ENCODE assay signal across 12 mouse cellular contexts in the genomic region with DNA sequence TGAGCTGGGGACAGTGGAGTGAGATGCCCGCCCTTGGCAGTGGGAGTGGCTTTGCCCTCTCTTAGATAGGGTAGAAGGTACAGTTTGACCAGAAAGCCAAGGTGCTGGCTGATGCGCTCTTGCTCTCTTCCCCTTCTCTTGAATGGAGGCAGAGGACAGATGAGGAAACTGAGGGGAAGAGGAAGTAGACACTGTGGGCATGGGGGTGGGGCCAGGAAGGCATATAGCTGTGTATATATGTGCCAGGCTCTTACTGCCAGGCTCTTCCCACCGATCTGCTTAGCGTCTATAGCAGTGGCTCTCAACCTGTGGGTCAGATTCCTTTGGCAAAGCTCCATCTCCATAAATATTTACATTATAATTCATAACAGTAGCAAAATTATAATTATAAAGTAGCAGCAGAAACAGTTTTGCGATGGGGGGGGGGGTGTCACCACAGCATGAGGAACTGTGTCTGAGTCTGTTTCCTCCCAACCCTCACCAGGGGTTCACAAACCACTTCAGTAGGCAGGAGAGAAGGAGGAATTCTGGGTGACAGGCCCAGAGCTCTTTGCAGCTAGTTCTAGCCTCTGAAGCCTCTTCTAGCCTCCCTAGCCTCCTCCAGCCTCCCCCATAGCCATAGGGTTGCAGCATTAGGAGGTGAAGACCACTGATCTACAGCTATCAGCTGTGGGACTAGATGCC. TPM values are rescaled to one million over a fixed set of nuclear protein-coding genes. Genes with fewer than 3 reads are reported as not detected.
A peak's percentile ranks its signal among the peaks of the same experiment; 100 is the strongest.
DNase-seq lines count a peak whose midpoint lies in the region; ATAC-seq and TF ChIP-seq lines count a peak whose summit lies in the region.
"Had no signal": no experiment of that assay in that cellular context is flagged by ENCODE, and none has a peak within 500 bp of the region (broad histone marks: within the 10 kb centered on the region; RNA-seq: fewer than 3 reads in every experiment).

No protein-coding gene starts in this region.

- in situ Hi-C loops in CH12.LX (cut with MboI; ENCODE audit: low pct_ligation_motif_present, low pct_unique_long_range_greater_than_20kb, low sequenced_read_pairs) = no loop called here

- no peak overlapping the region for H3K27ac ChIP-seq in limb, embryonic 12.5 days
- no peak overlapping the region for H3K27ac ChIP-seq in limb, embryonic 10.5 days
- no peak overlapping the region for H3K27ac ChIP-seq in CH12.LX (ENCODE audit: insufficient read depth, low read depth)
- peak overlapping the region; percentile 69 for H3K27ac ChIP-seq in liver, postnatal 0 days (ENCODE audit: low read depth)
- H3K27ac ChIP-seq: heart, adult 2 months; liver, embryonic 14.5 days; stomach, postnatal 0 days had no signal

- DNase-seq in limb, embryonic 10.5 days (ENCODE audit: low spot score) = no peak
- peak; percentile 17 for DNase-seq in CH12.LX (ENCODE audit: extremely low read depth)
- DNase-seq in liver, postnatal 0 days = peak; percentile 52
- DNase-seq in right cerebral cortex, postnatal 4 days = no peak
- DNase-seq in testis, postnatal 14 days (ENCODE audit: low spot score) = no peak
- no peak for DNase-seq in adrenal gland, adult 18-20 months (ENCODE audit: low spot score in 2 of 2)
- DNase-seq: forebrain, postnatal 0 days had no signal

- no peak overlapping the region for H3K4me3 ChIP-seq in limb, embryonic 12.5 days (replicated peaks)
- no peak overlapping the region for H3K4me3 ChIP-seq in limb, embryonic 10.5 days
- no peak overlapping the region for H3K4me3 ChIP-seq in CH12.LX (replicated peaks in 1 of 3; ENCODE audit: low read depth in 2 of 3, low read length in 2 of 3, poor library complexity in 1 of 3)
- no peak overlapping the region for H3K4me3 ChIP-seq in liver, postnatal 0 days (ENCODE audit: low read depth, low read length)
- H3K4me3 ChIP-seq: heart, adult 2 months had no signal

- 0 out of 2 replicates have a peak overlapping the region, but pooled peaks have one; percentile 4 for H3K9ac ChIP-seq in limb, embryonic 12.5 days (replicated peaks)
- no peak overlapping the region for H3K9ac ChIP-seq in CH12.LX (ENCODE audit: insufficient read depth, low read depth)
- H3K9ac ChIP-seq in liver, postnatal 0 days (replicated peaks) = no peak overlapping the region
- H3K9ac ChIP-seq: forebrain, postnatal 0 days; liver, embryonic 14.5 days had no signal

- WGBS in limb, embryonic 12.5 days = 87% methylated on average over 5 of the region's 5 CpGs
- WGBS in limb, embryonic 10.5 days = 93% methylated on average over 5 of the region's 5 CpGs
- WGBS in liver, postnatal 0 days (ENCODE audit: insufficient replicate concordance) = 59% methylated on average over 5 of the region's 5 CpGs

- peaks cover 12% of the 10 kb centered on the region for H3K4me1 ChIP-seq in limb, embryonic 12.5 days (replicated peaks)
- H3K4me1 ChIP-seq in limb, embryonic 10.5 days = peaks cover 27% of the 10 kb centered on the region
- peaks cover 4 to 14% of the 10 kb centered on the region in 2 experiments; a peak in 3 of 4 replicates for H3K4me1 ChIP-seq in CH12.LX (ENCODE audit: control insufficient read depth in 1 of 2, insufficient read depth in 2 of 2)
- peaks cover 12% of the 10 kb centered on the region for H3K4me1 ChIP-seq in liver, postnatal 0 days (ENCODE audit: insufficient read depth)

- no peak for TF ChIP-seq CTCF in CH12.LX (conservative IDR thresholded peaks at IDR 0.05 in 1 of 2, IDR thresholded peaks at IDR 0.05 in 1 of 2; ENCODE audit: low read depth in 2 of 2, low read length in 2 of 2)
- no peak for TF ChIP-seq CTCF in liver, postnatal 0 days (IDR thresholded peaks at IDR 0.05; ENCODE audit: low read depth)

- H3K9me3 ChIP-seq in limb, embryonic 12.5 days = peaks cover 3% of the 10 kb centered on the region; the same call in 1 of the 2 replicates
- no peaks in the 10 kb centered on the region for H3K9me3 ChIP-seq in limb, embryonic 10.5 days (replicated peaks)
- no peaks in the 10 kb centered on the region for H3K9me3 ChIP-seq in CH12.LX (replicated peaks; ENCODE audit: low read length)
- no peaks in the 10 kb centered on the region for H3K9me3 ChIP-seq in liver, postnatal 0 days (ENCODE audit: low read length)

- ATAC-seq in limb, embryonic 12.5 days (ENCODE audit: insufficient number of reproducible peaks, insufficient read depth, low FRiP score, low TSS enrichment, low read depth) = no peak
- peak; percentile 30; the same call in 1 of the 2 replicates for ATAC-seq in liver, postnatal 0 days
- peak; percentile 93 for ATAC-seq in monocyte, adult 5-6 weeks (replicated peaks; ENCODE audit: insufficient number of reproducible peaks, low FRiP score, low TSS enrichment, poor library complexity, severe bottlenecking)
- ATAC-seq: forebrain, postnatal 0 days had no signal

- dilution Hi-C loops in CH12.LX (cut with MboI; ENCODE audit: extremely low pct_ligation_motif_present, extremely low pct_unique_long_range_greater_than_20kb, low sequenced_read_pairs) = no loop called here

- TF ChIP-seq RAD21 in CH12.LX (IDR thresholded peaks at IDR 0.05; ENCODE audit: low read depth, low read length) = no peak

- TF ChIP-seq EP300 in CH12.LX (IDR thresholded peaks at IDR 0.05; ENCODE audit: low read length) = no peak
- TF ChIP-seq EP300 in liver, postnatal 0 days (IDR thresholded peaks at IDR 0.05; ENCODE audit: low read depth) = no peak

- no peak for TF ChIP-seq POLR2A in CH12.LX (IDR thresholded peaks at IDR 0.05; ENCODE audit: low read depth, low read length)

- H3K4me2 ChIP-seq in limb, embryonic 12.5 days = no peak overlapping the region
- no peak overlapping the region for H3K4me2 ChIP-seq in CH12.LX (ENCODE audit: insufficient read depth, low read depth, poor library complexity, severe bottlenecking)
- H3K4me2 ChIP-seq in liver, postnatal 0 days (ENCODE audit: low read depth, low read length) = 0 out of 2 replicates have a peak overlapping the region, but pooled peaks have one; percentile 15

- 0 out of 2 replicates have a peak, but pooled peaks cover 6% of the 10 kb centered on the region for H3K27me3 ChIP-seq in limb, embryonic 12.5 days
- peaks cover 16% of the 10 kb centered on the region; the same call in 1 of the 2 replicates for H3K27me3 ChIP-seq in limb, embryonic 10.5 days (ENCODE audit: low read depth, poor library complexity, severe bottlenecking)
- H3K27me3 ChIP-seq in CH12.LX (replicated peaks) = no peaks in the 10 kb centered on the region
- H3K27me3 ChIP-seq in liver, postnatal 0 days (ENCODE audit: insufficient read depth, low read length) = no peaks in the 10 kb centered on the region

- H3K79me2 ChIP-seq in CH12.LX (replicated peaks; ENCODE audit: control insufficient read depth, extremely low read depth, insufficient read depth, poor library complexity, severe bottlenecking) = no peaks in the 10 kb centered on the region

- no peaks in the 10 kb centered on the region for H3K36me3 ChIP-seq in limb, embryonic 12.5 days
- no peaks in the 10 kb centered on the region for H3K36me3 ChIP-seq in limb, embryonic 10.5 days
- H3K36me3 ChIP-seq in CH12.LX (replicated peaks in 1 of 2; ENCODE audit: control insufficient read depth in 1 of 2, insufficient read depth in 1 of 2, low read length in 1 of 2) = no peaks in the 10 kb centered on the region
- no peaks in the 10 kb centered on the region for H3K36me3 ChIP-seq in liver, postnatal 0 days (replicated peaks; ENCODE audit: insufficient read depth, low read length)

TF ChIP-seq in CH12.LX, 34 proteins besides CTCF, POLR2A, EP300 and RAD21:
- TF ChIP-seq TCF12 (IDR thresholded peaks at IDR 0.05; ENCODE audit: low read depth, low read length) (no peak), MAZ (IDR thresholded peaks at IDR 0.05; ENCODE audit: low read depth, low read length) (no peak), CHD2 (IDR thresholded peaks at IDR 0.05; ENCODE audit: low read length) (no peak), RCOR1 (conservative IDR thresholded peaks at IDR 0.05; ENCODE audit: low read depth, low read length) (no peak), MAFK (IDR thresholded peaks at IDR 0.05; ENCODE audit: insufficient replicate concordance, low read length) (no peak), JUN (IDR thresholded peaks at IDR 0.05; ENCODE audit: insufficient read depth, low read depth, low read length) (no peak), GABPA (IDR thresholded peaks at IDR 0.05; ENCODE audit: insufficient replicate concordance, low read depth, low read length) (no peak), USF2 (conservative IDR thresholded peaks at IDR 0.05; ENCODE audit: low read depth, low read length) (no peak)

RNA-seq across cellular contexts. Expression of a gene that starts 24.9 kb away (rescaled TPM):
- polyA plus RNA-seq in limb, embryonic 12.5 days (2016; fragmentation: Nextera tagmentation; extraction: Ambion mirVana) = 6.0 and 7.4 TPM in 2 replicates
- polyA plus RNA-seq in limb, embryonic 10.5 days (2016; fragmentation: Nextera tagmentation; extraction: Ambion mirVana) = 7.3 and 7.9 TPM in 2 replicates
- 12.8 and 14.2 TPM in 2 replicates for total RNA-seq in CH12.LX (2012; rRNA removed)
- 5.0 and 6.4 TPM in 2 replicates for total RNA-seq in CH12.LX (2014; rRNA removed)
- 21.1 and 25.2 TPM in 2 replicates for polyA plus RNA-seq in CH12.LX (2012; ENCODE audit: insufficient read length, low read depth)
- 0.61 and 0.63 TPM in 2 replicates for polyA plus RNA-seq in liver, postnatal 0 days (2015; fragmentation: Nextera tagmentation; extraction: Ambion mirVana)
- total RNA-seq in monocyte, adult 5-6 weeks (2017) = 0.68 to 3.7 TPM (median 1.2 TPM) in 3 replicates
- total RNA-seq in adrenal gland, adult 18-20 months (2021) = 10 to 100 TPM in 1 of 2 experiments, 1 to 10 TPM in 1; 6.9 to 13.1 TPM

Comparison
In these comparisons a context has a peak if more than half of its experiments do, and no peak if none do; other contexts are left out.
1. DNase-seq: peak in CH12.LX (single experiment) and liver, postnatal 0 days (single experiment); none in limb, embryonic 10.5 days (single experiment), right cerebral cortex, postnatal 4 days (single experiment), testis, postnatal 14 days (single experiment) and adrenal gland, adult 18-20 months (0 of 2).